Mouse (Mus musculus) midbrain, embryonic 15.5 days (tissue): ENCODE results near the gene Eno3. TPM values are rescaled to one million over a fixed set of nuclear protein-coding genes. Genes with fewer than 3 reads are reported as not detected.

ENCODE experiments used
- ATAC-seq: fragments of 200-750 bp; cut with Nextera tagmentation; replicated peaks from 2 replicates; pipeline ENCODE4 v1.8.0; 2017; ENCODE audit warnings: moderate TSS enrichment
- H3K27ac ChIP-seq: fragments of 300-500 bp; sonication (generic); 2 replicates; pipeline ENCODE4 v1.5.1; 2015; ENCODE audit warnings: mild to moderate bottlenecking, inconsistent platforms
- H3K27me3 ChIP-seq: fragments of 300-500 bp; sonication (generic); replicated peaks from 2 replicates; pipeline ENCODE4 v1.6.1; 2015; ENCODE audit warnings: inconsistent platforms
- H3K36me3 ChIP-seq: fragments of 300-500 bp; sonication (generic); replicated peaks from 2 replicates; pipeline ENCODE4 v1.6.1; 2015; ENCODE audit warnings: inconsistent platforms
- H3K4me1 ChIP-seq: fragments of 300-500 bp; sonication (generic); 2 replicates; pipeline ENCODE4 v1.6.1; 2015; ENCODE audit warnings: inconsistent platforms
- H3K4me2 ChIP-seq: fragments of 300-500 bp; sonication (generic); 2 replicates; pipeline ENCODE4 v1.6.1; 2015; ENCODE audit warnings: inconsistent platforms, mild to moderate bottlenecking, moderate library complexity
- H3K4me3 ChIP-seq: fragments of 300-500 bp; sonication (generic); 2 replicates; pipeline ENCODE4 v1.5.1; 2015; ENCODE audit warnings: mild to moderate bottlenecking, inconsistent platforms
- H3K9ac ChIP-seq: fragments of 300-500 bp; sonication (generic); 2 replicates; pipeline ENCODE4 v1.6.1; 2015; ENCODE audit warnings: mild to moderate bottlenecking, inconsistent platforms
- H3K9me3 ChIP-seq: fragments of 300-500 bp; sonication (generic); 2 replicates; pipeline ENCODE4 v1.6.1; 2016; ENCODE audit warnings: inconsistent platforms
- WGBS: fragments of 180-500 bp; shearing (Covaris S2); methylation state at CpG from one replicate; pipeline ENCODE4 v1.1.7; 2015; ENCODE audit warnings: mixed read lengths; 5-methylcytosine and 5-hydroxymethylcytosine counted together
- polyA plus RNA-seq: library from polyadenylated mRNA; unstranded; fragments of >200 nt; fragmentation: Nextera tagmentation; extraction: Ambion mirVana; gene quantifications from 2 replicates; pipeline ENCODE4 v1.2.1, GENCODE M21; 2015

Eno3 gene
- polyA plus RNA-seq, 1 experiment from 2014 or later: 8.0 TPM

DNA sequence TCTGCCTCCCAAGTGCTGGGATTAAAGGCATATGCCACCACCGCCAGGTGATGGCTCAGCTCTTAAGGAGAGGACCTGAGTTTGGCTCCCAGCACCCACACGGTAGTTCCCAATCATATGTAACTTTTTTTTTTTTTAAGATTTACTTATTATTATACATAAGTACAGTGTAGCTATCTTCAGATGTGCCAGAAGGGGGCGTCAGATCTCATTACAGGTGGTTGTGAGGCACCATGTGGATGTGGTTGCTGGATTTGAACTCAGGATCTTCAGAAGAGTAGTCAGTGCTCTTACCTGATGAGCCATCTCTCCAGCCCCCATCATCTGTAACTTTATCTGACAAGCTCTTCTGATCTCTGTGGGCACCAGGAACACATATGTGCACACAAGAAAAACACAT, 40.4 kb downstream of the Eno3 start:
- H3K4me2 ChIP-seq: no peak overlapping the region
- no peaks in the 10 kb centered on the region for H3K27me3 ChIP-seq
- no peak overlapping the region for H3K4me3 ChIP-seq
- H3K4me1 ChIP-seq: peaks cover 20% of the 10 kb centered on the region
- no peaks in the 10 kb centered on the region for H3K9me3 ChIP-seq
- 71% methylated on average over 3 of the region's 3 CpGs for WGBS
- no peaks in the 10 kb centered on the region for H3K36me3 ChIP-seq
- no peak overlapping the region for H3K9ac ChIP-seq
- H3K27ac ChIP-seq: no peak overlapping the region
- no peak for ATAC-seq

GRCm38 (mm10) chr11:70699051-70699450, 42.0 kb downstream of the Eno3 start:
- no peak overlapping the region for H3K27ac ChIP-seq
- no peak overlapping the region for H3K4me3 ChIP-seq
- no peak overlapping the region for H3K9ac ChIP-seq
- WGBS: 75% methylated on average over 2 of the region's 2 CpGs
- H3K4me1 ChIP-seq: peaks cover 24% of the 10 kb centered on the region
- no peaks in the 10 kb centered on the region for H3K9me3 ChIP-seq
- ATAC-seq: no peak
- H3K4me2 ChIP-seq: 0 out of 2 replicates have a peak overlapping the region, but pooled peaks have one; percentile 90
- H3K36me3 ChIP-seq: no peaks in the 10 kb centered on the region
- H3K27me3 ChIP-seq: no peaks in the 10 kb centered on the region

GRCm38 (mm10) chr11:70699722-70700556, 42.9 kb downstream of the Eno3 start, which contains the start of the genes Inca1 and Kif1c:
Gene Inca1 (minus strand): TSS chr11:70700155.
Gene Kif1c (plus strand): TSS chr11:70700548.
- Histone ChIP-seq H3K36me3 (0 out of 2 replicates have a peak, but pooled peaks cover 3% of the 10 kb centered on the region), H3K9me3 (no peaks in the 10 kb centered on the region), H3K4me3 (peak within 1 kb of the TSS; percentile 97), H3K4me1 (peaks cover 24% of the 10 kb centered on the region), H3K27ac (peak within 1 kb of the TSS; percentile 92), H3K27me3 (no peaks in the 10 kb centered on the region), H3K4me2 (peak within 1 kb of the TSS; percentile 90), H3K9ac (peak within 1 kb of the TSS; percentile 92)
- ATAC-seq: peak; percentile 95
- 1% methylated on average over 64 of the region's 69 CpGs for WGBS

DNA sequence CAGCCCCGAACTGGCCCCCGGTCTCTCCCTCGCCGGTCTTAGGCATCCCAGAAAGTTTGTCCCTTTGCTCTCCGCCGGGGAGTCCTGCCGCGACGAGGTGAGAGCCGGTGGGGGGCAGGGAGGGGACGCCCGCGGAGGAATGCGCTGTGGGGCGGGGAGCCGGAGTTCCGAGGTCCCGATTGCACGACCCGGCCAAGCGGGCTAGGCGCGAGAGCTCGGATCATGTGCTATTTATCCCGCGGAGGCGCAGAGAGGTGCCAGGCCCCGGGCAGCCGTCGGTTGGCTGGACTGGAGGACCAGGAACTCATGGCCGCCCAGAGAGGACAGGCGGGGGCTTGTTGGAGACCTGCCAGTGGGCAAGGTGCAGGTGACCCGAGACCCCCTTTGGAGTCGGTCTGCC, 43.6 kb downstream of the Eno3 start:
- peaks cover 4% of the 10 kb centered on the region; the same call in 1 of the 2 replicates for H3K36me3 ChIP-seq
- under 1% methylated on average over 34 of the region's 34 CpGs for WGBS
- H3K9ac ChIP-seq: peak overlapping the region; percentile 92
- H3K4me2 ChIP-seq: peak overlapping the region; percentile 90
- H3K27ac ChIP-seq: peak overlapping the region; percentile 92
- H3K4me3 ChIP-seq: peak overlapping the region; percentile 97
- peaks cover 24% of the 10 kb centered on the region for H3K4me1 ChIP-seq
- H3K9me3 ChIP-seq: no peaks in the 10 kb centered on the region
- no peaks in the 10 kb centered on the region for H3K27me3 ChIP-seq
- peak; percentile 57 for ATAC-seq

GRCm38 (mm10) chr11:70701221-70701955, 44.4 kb downstream of the Eno3 start:
- Histone ChIP-seq H3K4me3 (peak overlapping the region; percentile 97), H3K4me2 (peak overlapping the region; percentile 90), H3K4me1 (peaks cover 24% of the 10 kb centered on the region), H3K27me3 (no peaks in the 10 kb centered on the region), H3K9ac (peak overlapping the region; percentile 92), H3K36me3 (peaks cover 6% of the 10 kb centered on the region; the same call in 1 of the 2 replicates), H3K27ac (peak overlapping the region; percentile 92; the same call in 1 of the 2 replicates), H3K9me3 (no peaks in the 10 kb centered on the region)
- ATAC-seq: no peak
- WGBS: 11% methylated on average over 10 of the region's 10 CpGs

GRCm38 (mm10) chr11:70701984-70702733, 45.2 kb downstream of the Eno3 start:
- WGBS: 85% methylated on average over 6 of the region's 6 CpGs
- H3K4me1 ChIP-seq: peaks cover 24% of the 10 kb centered on the region
- no peaks in the 10 kb centered on the region for H3K9me3 ChIP-seq
- no peaks in the 10 kb centered on the region for H3K27me3 ChIP-seq
- no peak for ATAC-seq
- H3K9ac ChIP-seq: peak overlapping the region; percentile 92; the same call in 1 of the 2 replicates
- H3K36me3 ChIP-seq: peaks cover 13% of the 10 kb centered on the region; the same call in 1 of the 2 replicates
- no peak overlapping the region for H3K27ac ChIP-seq
- peak overlapping the region; percentile 90 for H3K4me2 ChIP-seq
- peak overlapping the region; percentile 97 for H3K4me3 ChIP-seq

DNA sequence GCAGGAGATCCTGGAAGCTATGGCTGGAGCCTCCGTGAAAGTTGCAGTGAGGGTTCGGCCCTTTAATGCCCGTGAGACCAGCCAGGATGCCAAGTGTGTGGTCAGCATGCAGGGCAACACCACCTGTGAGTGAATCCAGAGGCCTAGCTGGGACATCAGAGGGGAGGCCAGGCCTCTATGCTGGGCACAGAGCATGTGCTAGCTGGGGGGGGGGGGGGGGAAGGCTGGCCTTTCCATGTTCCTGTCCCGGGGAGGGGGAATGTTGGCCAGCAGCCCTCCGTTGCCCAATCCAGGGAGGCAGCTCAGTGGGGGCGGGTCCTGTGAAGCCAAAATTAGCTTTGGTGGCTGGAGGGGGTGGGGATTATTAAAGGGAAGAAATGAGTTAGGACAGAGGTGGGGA, 45.8 kb downstream of the Eno3 start:
- H3K9ac ChIP-seq: peak overlapping the region; percentile 16; the same call in 1 of the 2 replicates

GRCm38 (mm10) chr11:70706127-70706526, 49.1 kb downstream of the Eno3 start:
- H3K9me3 ChIP-seq: no peaks in the 10 kb centered on the region
- no peak overlapping the region for H3K4me2 ChIP-seq

More for the DNA sequence above, 45.8 kb downstream of the Eno3 start:
- 69% methylated on average over 6 of the region's 6 CpGs for WGBS
- Histone ChIP-seq H3K9me3 (no peaks in the 10 kb centered on the region), H3K4me3 (no peak overlapping the region), H3K4me1 (peaks cover 24% of the 10 kb centered on the region), H3K4me2 (peak overlapping the region; percentile 90), H3K27ac (no peak overlapping the region), H3K27me3 (no peaks in the 10 kb centered on the region), H3K36me3 (peaks cover 18% of the 10 kb centered on the region; the same call in 1 of the 2 replicates)
- ATAC-seq: no peak

GRCm38 (mm10) chr11:70711026-70711425, 54.0 kb downstream of the Eno3 start:
- Histone ChIP-seq H3K9me3 (no peaks in the 10 kb centered on the region), H3K4me2 (no peak overlapping the region), H3K4me1 (no peaks in the 10 kb centered on the region), H3K27ac (no peak overlapping the region), H3K27me3 (no peaks in the 10 kb centered on the region), H3K36me3 (peaks cover 39% of the 10 kb centered on the region; the same call in 1 of the 2 replicates), H3K9ac (no peak overlapping the region), H3K4me3 (no peak overlapping the region)
- no peak for ATAC-seq
- 95% methylated on average over 10 of the region's 10 CpGs for WGBS

More at GRCm38 (mm10) chr11:70706127-70706526, 49.1 kb downstream of the Eno3 start:
- Histone ChIP-seq H3K4me3 (no peak overlapping the region), H3K27me3 (no peaks in the 10 kb centered on the region), H3K4me1 (peaks cover 16% of the 10 kb centered on the region), H3K27ac (no peak overlapping the region), H3K36me3 (peaks cover 35% of the 10 kb centered on the region; the same call in 1 of the 2 replicates), H3K9ac (no peak overlapping the region)
- ATAC-seq: no peak
- 81% methylated on average over 3 of the region's 3 CpGs for WGBS
